Mouse (Mus musculus) kidney, adult 9 months (tissue): ENCODE results near the gene Psmd13.
A peak's percentile ranks its signal among the peaks of the same experiment; 100 is the strongest.

ENCODE experiments used
- DNase-seq: peaks from one replicate; pipeline ENCODE4 v3.0.0; 2022

Psmd13 gene

GRCm38 (mm10) chr7:140881696-140882468, at the start of gene Psmd13, which contains the start of gene Sirt3:
Psmd13 (plus strand) TSS chr7:140881968.
Sirt3 (minus strand) TSS chr7:140882309.
- peak; percentile 95 for DNase-seq

DNA sequence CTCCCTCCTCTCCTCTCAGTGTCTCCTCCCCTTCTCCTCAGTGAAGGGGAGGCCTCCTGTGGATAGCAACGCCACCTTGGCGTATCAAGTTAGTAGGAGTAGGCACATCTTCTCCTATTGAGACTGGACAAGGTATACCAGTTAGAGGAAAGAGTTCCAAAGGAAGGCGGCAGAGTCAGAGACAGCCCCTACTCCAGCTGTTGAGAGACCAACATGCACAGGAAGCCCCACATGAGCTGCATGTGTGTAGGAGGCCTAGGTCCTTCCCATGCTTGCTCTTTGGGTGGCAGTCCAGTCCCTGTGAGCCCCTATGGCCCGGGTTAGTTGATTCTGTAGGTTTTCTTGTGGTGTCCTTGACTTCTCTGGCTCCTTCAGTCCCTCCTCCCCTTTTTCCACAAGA, 48.4 kb upstream of the Psmd13 start:
- DNase-seq = no peak

DNA sequence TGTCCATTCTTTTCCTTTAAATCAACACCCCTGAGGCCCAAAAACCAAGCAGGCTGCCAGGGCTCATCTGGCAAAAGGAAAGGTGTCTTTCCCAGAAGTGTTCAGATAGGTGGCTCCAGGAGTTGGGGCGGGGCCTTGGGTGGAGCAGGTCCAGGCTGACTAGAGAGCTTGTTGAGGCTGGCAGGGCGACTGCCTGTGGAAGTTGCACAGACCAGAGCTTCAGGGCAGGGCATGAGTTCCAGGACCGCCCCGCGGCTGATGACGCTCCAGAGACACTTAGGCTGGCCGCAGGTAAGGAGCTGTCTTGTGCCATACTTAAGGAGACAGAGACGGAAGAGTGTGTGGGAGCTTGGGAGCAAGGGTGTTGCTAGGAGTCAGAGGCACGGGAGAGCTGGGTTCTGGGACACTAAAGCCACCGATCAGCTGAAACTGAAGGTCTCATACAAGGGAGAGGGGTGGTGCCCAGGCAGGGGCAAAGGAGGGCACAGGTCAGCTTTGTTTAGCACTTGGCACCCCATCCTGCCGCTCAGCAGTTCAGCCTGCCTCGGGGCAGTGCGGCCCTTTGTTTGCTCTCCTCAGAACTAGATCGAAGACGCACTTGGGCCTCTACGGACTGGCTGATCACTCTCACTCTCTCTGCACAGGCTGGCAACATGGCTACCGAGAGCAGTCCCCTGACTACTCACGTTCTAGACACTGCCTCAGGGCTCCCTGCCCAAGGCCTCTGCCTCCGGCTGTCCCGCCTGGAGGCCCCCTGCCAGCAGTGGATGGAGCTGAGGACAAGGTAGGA, 46.6 kb upstream of the Psmd13 start, which contains the start of gene Urah:
Urah (plus strand) TSS at position 51 of the 790 bp plus-strand sequence.
- peak; percentile 68 for DNase-seq

- no peak for DNase-seq
These were observed 46.0 kb upstream of the Psmd13 start for GRCm38 (mm10) chr7:140835758-140836087.

DNA sequence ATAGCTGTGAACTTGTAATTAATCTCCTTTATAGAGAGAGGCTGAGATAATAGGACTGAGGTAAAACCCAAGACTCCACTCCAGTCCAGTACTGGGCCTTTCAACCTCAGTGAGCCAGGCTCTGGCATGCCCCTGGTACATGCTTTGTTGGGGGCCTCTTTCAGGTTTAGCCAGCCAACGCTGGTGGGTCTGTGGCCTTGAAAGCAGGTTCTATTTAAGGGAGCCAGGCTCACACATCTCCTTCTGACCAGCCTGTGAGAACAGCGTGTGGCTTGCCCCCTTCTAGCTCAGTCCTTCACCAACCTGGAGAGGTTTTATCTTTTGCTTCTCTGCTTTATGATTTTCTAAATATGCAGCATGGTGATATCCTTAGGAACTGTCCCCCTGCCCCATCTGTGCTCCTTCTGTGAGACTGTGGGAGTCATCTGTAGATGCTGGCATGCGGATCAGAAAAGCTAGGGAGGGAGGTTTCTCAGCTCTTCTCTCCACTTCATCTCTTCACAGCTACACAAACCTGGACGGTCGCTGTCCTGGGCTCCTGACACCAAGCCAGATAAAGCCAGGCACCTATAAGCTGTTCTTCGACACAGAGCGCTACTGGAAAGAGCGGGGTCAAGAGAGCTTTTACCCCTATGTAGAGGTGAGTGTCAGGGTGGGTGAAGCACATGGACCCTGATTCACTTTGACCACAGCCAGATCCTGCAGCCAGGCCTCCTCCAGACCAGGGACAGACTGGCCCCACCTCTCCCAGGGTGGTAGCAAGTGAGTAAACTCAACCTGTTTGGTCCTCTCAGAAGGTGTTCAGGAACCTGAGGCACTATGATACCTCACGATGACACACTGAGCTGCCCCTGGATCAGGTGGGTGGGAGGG, 45.3 kb upstream of the Psmd13 start:
- DNase-seq = no peak

DNA sequence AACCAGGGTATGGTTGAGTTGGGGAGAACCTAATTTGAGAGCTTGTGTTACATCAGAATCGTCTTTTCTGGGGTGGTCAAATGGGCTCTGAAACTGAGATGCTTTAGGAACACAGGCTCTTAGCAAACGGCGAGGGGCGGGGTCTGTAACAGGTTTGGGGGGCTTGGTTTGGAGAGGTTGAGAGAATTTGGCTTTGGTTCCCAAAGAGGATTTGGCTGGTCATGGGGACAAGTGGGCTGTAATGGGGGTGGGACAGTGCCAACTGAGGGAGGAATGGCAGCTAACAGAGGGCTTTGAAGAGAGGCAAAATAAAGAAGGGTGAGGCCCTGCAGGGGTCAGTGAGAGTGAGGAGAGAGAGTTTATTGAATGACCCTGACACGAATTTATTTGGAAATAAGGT, 42.2 kb upstream of the Psmd13 start:
- DNase-seq = no peak

DNA sequence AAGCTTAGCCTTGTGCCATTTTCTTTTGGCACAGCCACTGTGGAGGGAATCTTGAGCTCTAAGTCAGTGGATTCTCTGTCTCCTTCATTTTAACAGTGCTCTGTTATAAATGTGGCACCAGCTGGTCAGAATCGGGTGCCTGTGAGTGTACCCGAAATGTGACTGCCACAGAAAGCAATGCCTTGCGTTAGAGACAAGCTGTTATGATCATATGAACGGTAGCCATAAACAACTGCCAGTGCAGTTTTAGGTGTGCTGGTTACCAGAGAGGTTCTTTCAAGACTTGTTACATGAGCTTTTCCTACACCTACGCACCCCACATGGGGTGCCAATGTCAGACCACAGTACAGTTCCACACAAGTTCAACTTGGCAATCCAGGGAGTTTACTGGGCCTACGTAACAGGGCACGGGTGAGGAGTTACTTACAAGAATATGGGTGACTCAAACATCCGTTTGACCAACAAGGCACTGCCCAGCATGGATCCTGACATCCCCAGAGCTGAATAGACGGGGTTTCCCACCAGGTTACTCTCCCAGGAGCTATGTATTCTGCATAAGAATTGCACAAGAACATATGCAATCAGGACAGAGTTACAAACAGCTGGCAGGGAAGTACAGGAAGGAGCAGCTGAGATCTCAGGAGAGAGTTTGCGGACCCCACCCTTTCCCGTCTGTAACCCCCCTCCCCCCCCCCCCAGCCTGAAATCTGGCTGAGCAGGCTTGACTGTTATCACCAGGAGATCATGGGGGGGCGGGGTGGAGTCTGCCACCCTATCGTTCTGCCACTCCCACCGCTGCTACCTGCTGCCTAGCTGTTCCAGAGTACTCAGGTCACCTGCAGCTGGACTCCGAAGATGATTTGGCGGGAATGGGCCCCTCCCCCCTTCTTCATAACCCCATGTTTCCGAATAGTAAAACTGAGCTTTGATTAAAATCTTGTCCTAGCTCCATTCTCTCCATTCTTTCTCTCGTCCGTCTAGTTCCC, 40.7 kb upstream of the Psmd13 start:
- DNase-seq = no peak

GRCm38 (mm10) chr7:140843806-140844205, 38.0 kb upstream of the Psmd13 start:
- no peak for DNase-seq

- peak; percentile 90 for DNase-seq
These were observed 36.7 kb upstream of the Psmd13 start, which contains the start of gene Scgb1c1 for GRCm38 (mm10) chr7:140844905-140845665. Scgb1c1 (plus strand) TSS chr7:140845547.

DNA sequence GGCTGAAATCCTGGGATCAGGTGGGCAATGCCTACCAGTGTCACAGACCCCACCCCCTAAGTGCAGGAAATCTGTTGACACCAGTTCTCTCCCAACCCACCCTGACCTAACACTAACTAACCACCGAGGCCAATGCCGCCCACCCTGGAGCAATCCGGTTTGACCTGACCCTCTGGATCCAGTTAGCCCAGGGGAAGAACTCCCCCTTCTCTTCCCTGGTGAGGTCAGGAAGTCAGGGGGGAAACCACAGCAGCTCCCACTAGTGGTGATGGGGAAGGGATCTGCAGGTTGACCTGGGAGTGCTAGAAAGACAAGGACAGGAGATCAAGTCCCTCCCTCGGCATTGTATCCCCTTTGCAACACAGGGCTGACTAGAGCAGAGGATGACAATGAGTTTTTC, 36.1 kb upstream of the Psmd13 start:
- DNase-seq = no peak

DNA sequence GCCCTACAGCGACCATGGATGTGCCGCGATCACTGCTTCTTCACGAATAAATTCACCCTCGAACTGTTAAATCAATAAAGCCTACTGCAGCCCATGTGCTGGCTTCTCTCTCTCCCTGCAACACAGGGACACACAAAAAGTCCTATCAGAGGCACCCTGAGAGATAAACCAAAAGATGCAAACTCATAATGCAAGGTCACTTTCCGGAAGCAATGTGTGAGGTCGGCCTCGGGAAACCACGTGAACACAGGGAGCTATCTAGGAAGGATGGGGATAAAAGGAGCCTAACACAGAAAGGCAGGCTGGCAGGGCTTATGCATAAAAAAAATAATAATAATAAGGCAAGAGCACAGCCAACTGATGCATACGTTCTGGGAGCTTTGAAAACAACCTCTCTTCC, 35.1 kb upstream of the Psmd13 start:
- no peak for DNase-seq

GRCm38 (mm10) chr7:140847755-140848580, 33.8 kb upstream of the Psmd13 start, which contains the start of gene Odf3:
Odf3 (plus strand) TSS chr7:140847805.
- DNase-seq = peak; percentile 64

DNA sequence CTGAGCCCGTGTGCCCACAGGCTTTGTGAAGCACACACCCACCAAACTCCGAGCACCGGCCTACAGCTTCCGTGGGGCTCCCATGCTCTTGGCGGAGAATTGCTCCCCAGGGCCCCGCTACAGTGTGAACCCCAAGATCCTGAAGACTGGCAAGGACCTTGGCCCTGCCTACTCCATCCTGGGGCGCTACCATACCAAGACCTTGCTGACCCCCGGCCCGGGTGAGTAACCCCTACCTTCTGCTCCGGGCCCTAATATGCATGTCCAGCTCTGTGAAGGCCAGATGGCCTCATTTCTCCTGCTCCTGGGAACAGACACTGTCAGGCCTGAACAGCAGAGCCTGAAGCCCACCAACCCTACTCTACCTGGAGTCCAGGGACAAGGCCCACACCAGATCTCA, 33.2 kb upstream of the Psmd13 start:
- no peak for DNase-seq

DNA sequence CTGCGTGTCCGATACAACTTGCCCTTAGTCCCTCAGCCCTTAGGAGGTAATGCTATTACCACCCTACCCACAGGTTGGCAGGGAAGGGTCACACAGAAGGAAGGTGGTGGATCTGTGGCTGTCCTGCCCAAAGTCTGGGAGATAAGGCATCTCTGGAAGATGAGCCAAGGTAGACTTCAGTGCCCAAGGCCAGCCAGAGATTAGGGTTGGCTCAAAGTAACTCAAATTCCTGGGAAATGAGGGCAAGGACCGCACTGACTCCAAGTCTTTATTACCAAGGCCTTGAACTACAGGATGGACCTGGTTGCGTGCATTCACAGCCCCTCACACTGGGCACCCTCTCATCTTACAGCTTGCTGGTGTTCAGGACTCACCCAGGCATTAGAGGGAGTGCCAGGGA, 29.9 kb upstream of the Psmd13 start:
- no peak for DNase-seq

GRCm38 (mm10) chr7:140853386-140853785, 28.4 kb upstream of the Psmd13 start:
- peak; percentile 74 for DNase-seq

DNA sequence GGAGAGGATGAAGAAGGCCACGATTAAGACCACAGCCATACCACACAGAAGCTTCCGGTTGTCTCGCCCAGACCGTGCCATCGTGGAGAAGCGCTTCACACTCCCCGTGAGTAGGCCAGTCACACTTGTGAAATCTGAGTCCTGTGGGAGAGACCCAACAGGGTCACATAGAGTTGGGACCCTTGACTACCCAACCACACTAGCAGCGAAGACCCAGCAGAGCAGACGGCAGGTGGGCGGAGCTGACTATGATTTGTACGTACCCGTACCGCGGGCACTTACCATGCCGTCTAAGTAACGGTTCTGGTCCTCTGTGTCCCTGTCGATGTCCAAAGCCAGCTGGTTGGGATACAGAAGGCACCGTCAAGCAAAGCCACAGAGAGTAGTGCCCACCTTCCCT, 27.3 kb upstream of the Psmd13 start:
- DNase-seq = no peak

GRCm38 (mm10) chr7:140855181-140855580, 26.6 kb upstream of the Psmd13 start:
- DNase-seq = no peak

GRCm38 (mm10) chr7:140855860-140856784, 25.6 kb upstream of the Psmd13 start, which contains the start of gene Gm45785:
Gm45785 (minus strand) TSS chr7:140856331.
- peak; percentile 95 for DNase-seq
